Mouse (Mus musculus) stomach, embryonic 14.5 days (tissue): ENCODE data around the gene Ephb1. TPM values are rescaled to one million over a fixed set of nuclear protein-coding genes. Genes with fewer than 3 reads are reported as not detected.

Source experiments
- ATAC-seq: fragments of 200-750 bp; cut with Nextera tagmentation; 2 replicates; pipeline ENCODE4 v1.8.0; 2017; ENCODE audit warnings: low read depth, moderate TSS enrichment; ENCODE audit not compliant: insufficient number of reproducible peaks, insufficient read depth, low FRiP score
- H3K27ac ChIP-seq: fragments of 300-500 bp; sonication (generic); 2 replicates; pipeline ENCODE4 v1.5.1; 2014; ENCODE audit warnings: mild to moderate bottlenecking, low read length, moderate library complexity, mixed read lengths
- H3K27me3 ChIP-seq: fragments of 300-500 bp; sonication (generic); 2 replicates; pipeline ENCODE4 v1.6.1; 2014; ENCODE audit warnings: low read length, control low read depth, mixed read lengths; ENCODE audit not compliant: control insufficient read depth, insufficient read depth
- H3K36me3 ChIP-seq: fragments of 300-500 bp; sonication (generic); 2 replicates; pipeline ENCODE4 v1.6.1; 2014; ENCODE audit warnings: mild to moderate bottlenecking, control low read depth, low read length, moderate library complexity, mixed read lengths; ENCODE audit not compliant: control insufficient read depth, insufficient read depth
- H3K4me1 ChIP-seq: fragments of 300-500 bp; sonication (generic); 2 replicates; pipeline ENCODE4 v1.6.1; 2014; ENCODE audit warnings: low read length, control low read depth, mixed read lengths; ENCODE audit not compliant: control insufficient read depth, insufficient read depth
- H3K4me2 ChIP-seq: fragments of 300-500 bp; sonication (generic); replicated peaks from 2 replicates; pipeline ENCODE4 v1.6.1; 2014; ENCODE audit warnings: low read depth, low read length, control low read depth
- H3K4me3 ChIP-seq: fragments of 300-500 bp; sonication (generic); 2 replicates; pipeline ENCODE4 v1.5.1; 2014; ENCODE audit warnings: low read depth, low read length, control low read depth
- H3K9ac ChIP-seq: fragments of 300-500 bp; sonication (generic); replicated peaks from 2 replicates; pipeline ENCODE4 v1.6.1; 2014; ENCODE audit warnings: low read depth, mild to moderate bottlenecking, control low read depth, low read length, moderate library complexity, mixed read lengths
- H3K9me3 ChIP-seq: fragments of 300-500 bp; sonication (generic); 2 replicates; pipeline ENCODE4 v1.6.1; 2016; ENCODE audit warnings: low read depth, low read length, control low read depth; ENCODE audit not compliant: control insufficient read depth
- WGBS: fragments of 180-500 bp; shearing (Covaris S2); extraction: QIAGEN DNeasy Blood & Tissue Kit; methylation state at CpG from one replicate; pipeline ENCODE4 v1.1.7; 2014; 5-methylcytosine and 5-hydroxymethylcytosine counted together
- polyA plus RNA-seq: library from polyadenylated mRNA; unstranded; fragments of >200 nt; fragmentation: Nextera tagmentation; extraction: Ambion mirVana; gene quantifications from 2 replicates; pipeline ENCODE4 v1.2.1, GENCODE M21; 2014

Ephb1 gene
- polyA plus RNA-seq, 1 experiment from 2014 or later, result 7.8 TPM

- H3K27ac ChIP-seq, result no peak overlapping the region
- no peaks in the 10 kb centered on the region for H3K36me3 ChIP-seq
- H3K27me3 ChIP-seq, result no peaks in the 10 kb centered on the region
- no peak overlapping the region for H3K4me2 ChIP-seq
- no peak for ATAC-seq
- no peaks in the 10 kb centered on the region for H3K4me1 ChIP-seq
- no peaks in the 10 kb centered on the region for H3K9me3 ChIP-seq
- no peak overlapping the region for H3K4me3 ChIP-seq
- WGBS, result 89% methylated on average over 7 of the region's 7 CpGs
- H3K9ac ChIP-seq, result no peak overlapping the region
Observed at GRCm38 (mm10) chr9:102029661-102030060, 324.8 kb downstream of the Ephb1 start.

DNA sequence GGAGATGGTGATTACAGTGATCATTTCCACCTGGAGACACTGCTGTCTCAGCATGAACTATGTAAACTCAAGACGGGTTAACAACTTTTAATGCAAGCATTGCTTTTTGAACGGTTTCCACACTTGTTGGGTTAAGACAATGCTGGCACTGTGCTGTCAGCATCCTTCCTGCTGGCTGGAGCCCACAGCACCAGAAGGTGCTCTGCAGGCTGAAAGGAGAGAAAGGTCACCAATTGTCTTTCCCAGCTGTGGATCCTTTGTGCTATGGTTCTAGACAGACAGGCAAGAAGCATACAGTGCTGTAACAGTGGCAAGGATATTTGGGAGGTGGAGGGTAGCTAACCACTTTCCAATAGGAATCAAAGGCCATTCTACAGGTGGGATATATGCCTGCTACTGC lies 328.4 kb downstream of the Ephb1 start:
- ATAC-seq, result no peak
- 59% methylated on average over 2 of the region's 2 CpGs for WGBS

GRCm38 (mm10) chr9:102025141-102025540 lies 329.4 kb downstream of the Ephb1 start:
- H3K27ac ChIP-seq, result no peak overlapping the region
- WGBS, result 91% methylated on average over 6 of the region's 6 CpGs

More for the DNA sequence above, 328.4 kb downstream of the Ephb1 start:
- H3K4me2 ChIP-seq, result no peak overlapping the region
- H3K9ac ChIP-seq, result no peak overlapping the region
- no peaks in the 10 kb centered on the region for H3K27me3 ChIP-seq
- no peaks in the 10 kb centered on the region for H3K9me3 ChIP-seq
- H3K4me3 ChIP-seq, result no peak overlapping the region
- no peaks in the 10 kb centered on the region for H3K36me3 ChIP-seq
- no peak overlapping the region for H3K27ac ChIP-seq
- H3K4me1 ChIP-seq, result no peaks in the 10 kb centered on the region

GRCm38 (mm10) chr9:102015516-102015915 lies 339.0 kb downstream of the Ephb1 start:
- H3K36me3 ChIP-seq, result no peaks in the 10 kb centered on the region
- no peak for ATAC-seq
- no peaks in the 10 kb centered on the region for H3K27me3 ChIP-seq
- no peaks in the 10 kb centered on the region for H3K4me1 ChIP-seq
- H3K9ac ChIP-seq, result no peak overlapping the region
- H3K4me2 ChIP-seq, result no peak overlapping the region
- H3K4me3 ChIP-seq, result no peak overlapping the region
- H3K9me3 ChIP-seq, result peaks cover 5% of the 10 kb centered on the region; the same call in 1 of the 2 replicates
- no peak overlapping the region for H3K27ac ChIP-seq

More at GRCm38 (mm10) chr9:102025141-102025540, 329.4 kb downstream of the Ephb1 start:
- H3K4me2 ChIP-seq, result no peak overlapping the region
- H3K9ac ChIP-seq, result no peak overlapping the region
- no peaks in the 10 kb centered on the region for H3K9me3 ChIP-seq
- ATAC-seq, result no peak
- H3K36me3 ChIP-seq, result no peaks in the 10 kb centered on the region
- no peaks in the 10 kb centered on the region for H3K4me1 ChIP-seq
- H3K27me3 ChIP-seq, result no peaks in the 10 kb centered on the region
- no peak overlapping the region for H3K4me3 ChIP-seq

DNA sequence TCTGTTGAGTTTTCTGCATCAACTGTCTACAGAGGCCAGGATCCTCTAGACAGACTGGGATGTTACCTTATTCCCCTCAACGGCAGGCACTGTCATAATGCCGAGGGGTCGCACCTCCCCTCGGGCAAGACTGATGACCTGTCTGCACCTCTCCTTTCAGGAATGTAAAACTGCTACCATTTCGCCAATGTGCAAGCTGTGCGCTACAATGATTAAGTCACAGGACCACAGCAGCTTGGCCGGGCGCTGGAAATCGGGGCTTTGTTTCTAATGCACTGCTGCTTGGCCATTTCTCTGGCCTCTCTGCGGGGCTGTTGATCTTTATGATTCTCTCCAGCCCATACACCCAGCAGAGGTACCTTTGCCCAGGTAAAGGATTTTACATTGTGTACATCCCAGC lies 346.8 kb downstream of the Ephb1 start:
- no peak for ATAC-seq
- Histone ChIP-seq H3K9ac (no peak overlapping the region), H3K4me3 (no peak overlapping the region), H3K27ac (no peak overlapping the region), H3K9me3 (no peaks in the 10 kb centered on the region), H3K36me3 (no peaks in the 10 kb centered on the region), H3K27me3 (no peaks in the 10 kb centered on the region), H3K4me2 (no peak overlapping the region), H3K4me1 (no peaks in the 10 kb centered on the region)
- 60% methylated on average over 10 of the region's 10 CpGs for WGBS

DNA sequence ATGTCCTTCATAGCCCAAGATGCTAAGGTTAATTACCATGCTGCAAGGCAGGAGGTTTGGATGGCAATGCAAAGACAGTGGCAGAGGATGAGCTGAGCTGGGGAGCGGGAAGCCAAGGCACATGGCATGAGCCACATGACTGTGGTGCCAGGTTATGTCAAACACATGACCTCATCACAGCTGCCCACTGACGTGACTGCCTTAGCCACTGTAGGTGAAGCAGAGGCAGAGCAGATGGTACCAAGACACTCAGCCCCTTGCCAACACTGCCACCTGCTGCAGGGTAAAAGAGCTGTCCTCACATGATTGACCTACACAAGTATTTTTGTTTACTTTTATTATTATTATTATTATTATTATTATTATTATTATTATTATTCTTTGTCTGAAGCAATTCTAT lies 348.0 kb downstream of the Ephb1 start:
- Histone ChIP-seq H3K4me3 (no peak overlapping the region), H3K27me3 (no peaks in the 10 kb centered on the region), H3K36me3 (no peaks in the 10 kb centered on the region), H3K9ac (no peak overlapping the region), H3K4me2 (no peak overlapping the region), H3K4me1 (no peaks in the 10 kb centered on the region), H3K27ac (no peak overlapping the region), H3K9me3 (no peaks in the 10 kb centered on the region)
- no peak for ATAC-seq
- WGBS, result 69% methylated on average over 2 of the region's 2 CpGs

DNA sequence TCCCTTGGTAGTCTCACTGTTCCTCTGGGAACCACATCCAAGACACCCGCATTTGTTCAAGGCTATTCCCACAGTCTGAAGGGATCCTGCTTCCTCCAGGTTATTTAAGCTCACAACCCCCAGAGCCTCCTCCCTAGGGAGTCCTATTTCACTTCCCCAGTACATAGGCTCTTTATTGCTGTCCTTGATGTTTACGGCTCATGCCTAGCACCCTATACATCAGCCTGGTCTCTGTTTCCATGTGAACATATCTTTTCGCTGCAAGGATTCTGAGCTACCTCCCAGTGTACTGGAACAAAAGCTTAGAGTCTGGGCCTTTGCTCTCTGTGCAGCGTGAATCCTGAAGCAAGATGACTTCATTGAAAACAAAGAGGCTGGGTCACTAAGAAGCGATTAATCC lies 351.6 kb downstream of the Ephb1 start:
- no peak for ATAC-seq

DNA sequence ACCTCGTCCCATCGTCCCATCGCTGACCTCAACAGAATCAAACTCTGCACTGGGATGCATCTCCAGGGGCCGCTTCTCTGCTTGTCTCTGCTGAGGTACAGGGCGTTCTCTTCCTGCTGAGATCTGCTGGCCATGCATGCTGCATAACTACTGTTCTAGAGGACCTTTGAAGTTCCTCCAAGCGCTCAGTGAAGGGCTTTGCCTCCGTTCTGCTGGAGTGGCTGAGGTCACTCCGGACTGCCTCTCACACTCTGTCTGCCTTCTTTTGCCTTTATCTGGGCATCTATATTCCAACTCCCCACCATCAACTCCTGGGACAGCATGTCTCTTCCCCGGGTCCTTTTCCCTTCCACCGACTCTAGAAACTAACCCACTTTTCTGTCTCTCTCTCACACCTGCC lies 352.3 kb downstream of the Ephb1 start:
- no peaks in the 10 kb centered on the region; the same call in 1 of the 2 replicates for H3K4me1 ChIP-seq
- ATAC-seq, result no peak
- H3K4me2 ChIP-seq, result no peak overlapping the region
- H3K36me3 ChIP-seq, result no peaks in the 10 kb centered on the region
- WGBS, result 81% methylated on average over 10 of the region's 10 CpGs
- H3K27ac ChIP-seq, result no peak overlapping the region
- no peaks in the 10 kb centered on the region for H3K27me3 ChIP-seq
- H3K9ac ChIP-seq, result no peak overlapping the region
- no peak overlapping the region for H3K4me3 ChIP-seq
- no peaks in the 10 kb centered on the region for H3K9me3 ChIP-seq

More for the DNA sequence above, 351.6 kb downstream of the Ephb1 start:
- no peaks in the 10 kb centered on the region for H3K27me3 ChIP-seq
- H3K9ac ChIP-seq, result no peak overlapping the region
- H3K9me3 ChIP-seq, result no peaks in the 10 kb centered on the region
- H3K36me3 ChIP-seq, result no peaks in the 10 kb centered on the region
- H3K4me3 ChIP-seq, result no peak overlapping the region
- WGBS, result 62% methylated on average over 5 of the region's 5 CpGs
- no peak overlapping the region for H3K27ac ChIP-seq
- H3K4me1 ChIP-seq, result no peaks in the 10 kb centered on the region; the same call in 1 of the 2 replicates
- H3K4me2 ChIP-seq, result no peak overlapping the region

DNA sequence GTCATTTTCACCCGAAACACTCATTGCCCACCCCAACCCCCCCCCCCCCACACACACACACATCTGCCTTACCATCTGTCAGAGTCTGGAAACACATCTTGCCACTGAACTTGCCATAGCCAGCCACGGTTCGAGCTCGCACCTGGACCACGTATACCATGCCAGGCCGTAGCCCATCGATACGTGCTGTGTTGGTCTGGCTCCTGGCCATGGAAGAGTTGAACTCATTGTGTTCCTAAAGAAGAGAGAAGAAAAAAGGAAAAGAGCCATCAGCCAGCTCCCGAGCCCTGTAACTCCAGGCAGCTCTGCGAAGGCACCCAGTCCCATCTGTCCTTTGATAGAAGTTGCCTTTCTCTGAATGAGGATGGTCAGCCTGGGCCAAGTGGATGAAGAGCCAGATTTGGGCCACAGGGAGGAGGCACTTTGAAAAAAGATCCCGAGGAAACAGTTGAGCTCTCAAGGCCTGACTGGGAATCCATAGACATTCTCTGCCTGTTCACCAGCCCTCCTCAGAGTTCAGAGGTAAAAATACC lies 352.8 kb downstream of the Ephb1 start:
- 94% methylated on average over 11 of the region's 11 CpGs for WGBS
- H3K4me1 ChIP-seq, result no peaks in the 10 kb centered on the region; the same call in 1 of the 2 replicates
- H3K4me3 ChIP-seq, result no peak overlapping the region
- ATAC-seq, result no peak
- H3K27ac ChIP-seq, result no peak overlapping the region
- H3K9ac ChIP-seq, result no peak overlapping the region
- no peaks in the 10 kb centered on the region for H3K27me3 ChIP-seq
- no peaks in the 10 kb centered on the region for H3K9me3 ChIP-seq
- H3K4me2 ChIP-seq, result no peak overlapping the region
- H3K36me3 ChIP-seq, result no peaks in the 10 kb centered on the region
